Mouse (Mus musculus): ENCODE data around the gene Camp.

- TF ChIP-seq POLR2A (IDR thresholded peaks at IDR 0.05; ENCODE audit: low read depth, low read length) = no peak
- no peak for TF ChIP-seq CTCF (IDR thresholded peaks at IDR 0.05; ENCODE audit: extremely low read depth, insufficient read length, insufficient replicate concordance, low read depth, low read length)
These were observed 41.5 kb downstream of the Camp start for GRCm38 (mm10) chr9:109807898-109808297.

Measured in small intestine, adult 2 months (tissue).